Mouse (Mus musculus) cerebellum, adult 2 months (tissue): Measurements from ENCODE around the gene Gm2663. TPM values are rescaled to one million over a fixed set of nuclear protein-coding genes. Genes with fewer than 3 reads are reported as not detected.
"Not testable (repeated sequence)": the region's sequence is repeated elsewhere in the genome, so short reads cannot be mapped to it uniquely, and the experiment has no call there.

ENCODE experiments used
- DNase-seq, 2 experiments: peaks; one replicate each; pipeline ENCODE4 v3.0.0; 2021
- H3K27ac ChIP-seq: fragments of 200-500 bp; 2 replicates; pipeline ENCODE4 v1.5.1; 2012; ENCODE audit warnings: low read length, control low read depth, inconsistent platforms; ENCODE audit not compliant: insufficient read depth
- H3K27me3 ChIP-seq: fragments of 200-500 bp; 2 replicates; pipeline ENCODE4 v1.6.1; 2012; ENCODE audit warnings: inconsistent platforms, mild to moderate bottlenecking, low read length, moderate library complexity; ENCODE audit not compliant: control insufficient read depth, insufficient read depth
- H3K4me1 ChIP-seq: fragments of 200-500 bp; 2 replicates; pipeline ENCODE4 v1.6.1; 2011; ENCODE audit warnings: low read length; ENCODE audit not compliant: control insufficient read depth, insufficient read depth
- H3K4me3 ChIP-seq: fragments of 200-500 bp; replicated peaks from 2 replicates; pipeline ENCODE3; 2011; ENCODE audit warnings: mild to moderate bottlenecking, low read depth, low read length, control low read depth; ENCODE audit not compliant: insufficient read depth
- CTCF ChIP-seq: fragments of 200-500 bp; IDR thresholded peaks from 2 replicates; pipeline ENCODE4 v1.5.1; 2011; ENCODE audit warnings: low read depth, mild to moderate bottlenecking, control low read depth, low read length, moderate library complexity, borderline replicate concordance; ENCODE audit not compliant: insufficient read depth
- POLR2A ChIP-seq: fragments of 200-500 bp; IDR thresholded peaks from 2 replicates; pipeline ENCODE4 v1.6.1; 2011; ENCODE audit warnings: low read length, control low read depth, borderline replicate concordance; ENCODE audit not compliant: insufficient read depth
- WGBS: fragments of 180-500 bp; shearing (Covaris S2); methylation state at CpG from one replicate; pipeline ENCODE4 v1.1.7; 2018; 5-methylcytosine and 5-hydroxymethylcytosine counted together
- polyA plus RNA-seq: library from polyadenylated mRNA; depleted of rRNA; stranded (reverse); fragments of >200 nt; gene quantifications from 2 replicates; pipeline ENCODE4 v1.2.3, GENCODE M21; 2012

Gm2663 gene
- polyA plus RNA-seq, 1 experiment, result not detected

DNA sequence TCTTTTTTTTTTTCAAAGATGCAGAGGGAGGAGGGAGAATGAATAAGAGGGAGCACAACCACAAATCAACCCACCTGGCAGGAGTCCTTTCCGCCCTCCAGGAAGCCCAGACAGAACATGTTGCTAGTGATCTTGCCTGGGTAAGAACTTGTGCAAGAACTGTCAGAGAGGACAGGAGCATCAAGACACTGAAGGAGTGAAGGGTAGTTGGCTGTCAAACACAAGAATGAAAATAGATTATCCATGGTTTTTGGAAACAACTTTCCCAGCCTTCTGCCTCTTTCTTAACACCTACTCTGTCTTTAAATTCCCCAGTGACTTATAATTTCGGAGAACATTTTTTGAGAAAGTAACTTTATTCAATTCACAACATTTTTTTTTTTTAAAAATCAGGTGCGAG lies 33.0 kb upstream of the Gm2663 start:
- DNase-seq, result no peak
- no peak for TF ChIP-seq CTCF
- TF ChIP-seq POLR2A, result no peak

DNA sequence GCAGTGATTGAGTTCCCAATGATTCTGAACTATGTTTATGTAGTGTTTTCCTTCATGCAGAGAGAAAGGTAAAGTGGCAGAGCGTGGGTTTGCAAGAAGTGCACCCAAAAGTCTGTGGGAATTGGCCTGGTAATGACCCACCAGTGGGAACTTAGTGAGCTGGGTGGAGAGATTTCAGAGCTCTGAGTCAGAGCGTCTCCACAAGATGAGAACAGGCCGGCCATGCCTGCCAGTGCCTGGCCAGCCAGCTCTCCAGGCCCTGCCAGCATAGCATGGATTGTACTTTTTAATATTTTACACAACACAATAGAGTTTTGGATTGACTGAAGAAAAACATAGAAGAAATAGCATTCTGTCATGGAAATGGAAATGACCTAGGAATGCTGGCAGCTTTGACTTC lies 31.5 kb upstream of the Gm2663 start:
- Histone ChIP-seq H3K27ac (no peak overlapping the region), H3K4me3 (no peak overlapping the region), H3K27me3 (no peaks in the 10 kb centered on the region), H3K4me1 (no peaks in the 10 kb centered on the region)
- no peak for DNase-seq
- TF ChIP-seq CTCF (no peak), POLR2A (no peak)
- 86% methylated on average over 3 of the region's 3 CpGs for WGBS

More for the DNA sequence above, 33.0 kb upstream of the Gm2663 start:
- Histone ChIP-seq H3K27ac (no peak overlapping the region), H3K4me1 (no peaks in the 10 kb centered on the region), H3K4me3 (no peak overlapping the region), H3K27me3 (no peaks in the 10 kb centered on the region)
- 80% methylated on average over 3 of the region's 3 CpGs for WGBS

- Histone ChIP-seq H3K4me1 (no peaks in the 10 kb centered on the region), H3K27me3 (no peaks in the 10 kb centered on the region), H3K27ac (no peak overlapping the region), H3K4me3 (no peak overlapping the region)
- DNase-seq, result no peak
- TF ChIP-seq CTCF (no peak), POLR2A (no peak)
- 28% methylated on average over 2 of the region's 2 CpGs for WGBS
Measured at GRCm38 (mm10) chr6:41027053-41027452, 27.8 kb upstream of the Gm2663 start.

GRCm38 (mm10) chr6:41025873-41026650 lies 26.8 kb upstream of the Gm2663 start:
- H3K4me1 ChIP-seq, result no peaks in the 10 kb centered on the region
- DNase-seq, result no peak
- H3K4me3 ChIP-seq, result no peak overlapping the region
- TF ChIP-seq CTCF, result no peak
- no peak for TF ChIP-seq POLR2A
- no peak overlapping the region for H3K27ac ChIP-seq
- H3K27me3 ChIP-seq, result no peaks in the 10 kb centered on the region
- 47% methylated on average over 2 of the region's 2 CpGs for WGBS

GRCm38 (mm10) chr6:41019140-41019539 lies 19.9 kb upstream of the Gm2663 start:
- WGBS, result 90% methylated on average over 2 of the region's 2 CpGs
- Histone ChIP-seq H3K27ac (no peak overlapping the region), H3K4me1 (no peaks in the 10 kb centered on the region), H3K27me3 (no peaks in the 10 kb centered on the region), H3K4me3 (no peak overlapping the region)
- TF ChIP-seq POLR2A, result no peak
- no peak for TF ChIP-seq CTCF
- no peak for DNase-seq

- TF ChIP-seq POLR2A, result no peak
- no peak for TF ChIP-seq CTCF
- Histone ChIP-seq H3K4me1 (no peaks in the 10 kb centered on the region), H3K4me3 (no peak overlapping the region), H3K27me3 (no peaks in the 10 kb centered on the region), H3K27ac (no peak overlapping the region)
- WGBS, result 87% methylated on average over 2 of the region's 2 CpGs
- no peak for DNase-seq
Measured at GRCm38 (mm10) chr6:41018629-41019028, 19.4 kb upstream of the Gm2663 start.

GRCm38 (mm10) chr6:41015065-41015464 lies 15.8 kb upstream of the Gm2663 start:
- TF ChIP-seq CTCF, result no peak
- no peak for DNase-seq
- Histone ChIP-seq H3K4me3 (no peak overlapping the region), H3K27me3 (no peaks in the 10 kb centered on the region), H3K27ac (no peak overlapping the region), H3K4me1 (no peaks in the 10 kb centered on the region)
- 70% methylated on average over 4 of the region's 4 CpGs for WGBS

- H3K27me3 ChIP-seq, H3K4me3 ChIP-seq, DNase-seq, H3K4me1 ChIP-seq, H3K27ac ChIP-seq: not testable (repeated sequence)
- WGBS, result 90% methylated on average over 2 of the region's 2 CpGs
Measured at GRCm38 (mm10) chr6:40964454-40964853, 34.8 kb downstream of the Gm2663 start, which contains the start of gene 1810009J06Rik. Gene 1810009J06Rik (plus strand): TSS chr6:40964754.

- 70% methylated on average over 2 of the region's 2 CpGs for WGBS
- no peak for TF ChIP-seq CTCF
- no peak for TF ChIP-seq POLR2A
- Histone ChIP-seq H3K27ac (no peak overlapping the region), H3K27me3 (no peaks in the 10 kb centered on the region), H3K4me3 (no peak overlapping the region), H3K4me1 (no peaks in the 10 kb centered on the region)
- no peak for DNase-seq
Measured at GRCm38 (mm10) chr6:40953716-40954115, 45.6 kb downstream of the Gm2663 start.
